Mouse (Mus musculus): ENCODE measurements at regions not wholly inside any gene's neighbourhood (a gene's known extent, or its start where the extent isn't known, plus 50 kb on each side); places are given as distances from the start of the nearest gene placed in this dataset.

GRCm38 (mm10) chr3:21934731-21935271 lies 141.7 kb upstream of the Tbl1xr1 start:
- TF ChIP-seq POLR2A (IDR thresholded peaks at IDR 0.05; ENCODE audit: extremely low read depth, insufficient read depth, low read length) (no peak), CTCF (IDR thresholded peaks at IDR 0.05; ENCODE audit: low read depth, low read length) (no peak)
